Mouse (Mus musculus): ENCODE results near the gene Serinc4. TPM values are rescaled to one million over a fixed set of nuclear protein-coding genes. Genes with fewer than 3 reads are reported as not detected.

Gene Serinc4
- total RNA-seq, 2 experiments from 2014 or later = 0.47 to 0.82 TPM

DNA sequence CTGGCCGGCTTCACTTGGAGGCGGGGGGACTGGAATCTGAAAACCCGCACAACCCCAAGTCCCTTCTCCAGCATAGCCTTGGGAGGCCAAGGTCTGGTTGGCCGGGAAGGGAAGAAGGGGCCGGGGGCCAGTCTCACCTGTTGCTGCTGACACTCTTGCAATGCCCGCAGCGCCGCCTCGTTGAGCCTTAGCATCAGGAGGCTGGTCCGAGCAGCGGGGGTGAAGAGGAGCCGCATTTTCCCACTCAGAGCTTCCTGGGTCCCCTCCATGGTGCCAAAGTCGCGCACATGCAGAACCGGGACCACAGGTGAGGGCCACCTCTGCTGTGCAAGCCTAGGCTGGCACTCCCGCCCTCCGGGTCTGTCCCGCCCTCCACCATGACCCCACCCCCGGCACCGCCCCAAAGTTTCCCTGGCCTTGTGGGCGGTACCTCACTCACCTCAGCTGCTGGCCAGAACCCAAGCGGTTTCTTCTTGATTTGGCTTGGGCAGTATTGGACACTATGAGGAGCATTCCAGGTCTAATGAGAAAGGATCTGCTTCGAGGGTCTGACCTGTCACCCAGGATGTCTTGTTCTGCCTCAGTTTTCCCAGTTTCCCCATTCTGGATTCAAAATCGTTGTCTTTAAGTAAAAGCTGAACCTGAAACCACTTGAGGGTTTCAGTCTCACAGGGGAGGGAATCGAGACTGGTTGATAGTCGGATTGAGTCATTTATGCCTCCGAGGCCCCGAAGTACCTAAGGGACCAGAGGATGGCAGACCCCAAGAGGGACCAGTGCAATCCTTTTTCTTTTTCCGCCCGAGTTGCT, 14.1 kb downstream of the Serinc4 start:
- DNase-seq (ENCODE audit: low spot score in 2 of 2) = no peak
- Histone ChIP-seq H3K4me3 (peak overlapping the region; percentile 50), H3K27ac (no peak overlapping the region)
- TF ChIP-seq CTCF (conservative IDR thresholded peaks at IDR 0.05) = no peak

DNA sequence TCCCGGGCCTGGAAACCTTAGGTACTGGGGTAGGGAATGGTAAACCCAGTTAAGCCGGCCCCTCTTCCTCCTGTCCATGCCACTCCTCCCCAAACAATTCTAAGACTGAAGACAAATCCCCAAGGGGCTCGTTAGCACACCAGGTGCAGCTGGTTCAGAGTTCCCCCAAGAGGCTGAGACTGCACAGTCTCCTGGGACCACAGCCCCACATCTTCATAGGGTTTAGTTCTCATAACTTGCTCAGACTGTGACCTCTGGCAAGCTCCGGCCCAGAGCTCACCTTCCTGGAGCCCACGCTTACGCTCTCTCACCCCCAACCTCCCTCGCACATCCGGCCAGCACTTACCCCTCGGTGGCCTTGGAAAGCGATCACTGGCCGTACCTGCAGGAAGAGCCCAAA, 14.8 kb downstream of the Serinc4 start:
- no peak for TF ChIP-seq CTCF (conservative IDR thresholded peaks at IDR 0.05)
- no peak for DNase-seq (ENCODE audit: low spot score in 2 of 2)
- peak overlapping the region; percentile 50; the same call in 1 of the 2 replicates for H3K4me3 ChIP-seq
- H3K27ac ChIP-seq = no peak overlapping the region

DNA sequence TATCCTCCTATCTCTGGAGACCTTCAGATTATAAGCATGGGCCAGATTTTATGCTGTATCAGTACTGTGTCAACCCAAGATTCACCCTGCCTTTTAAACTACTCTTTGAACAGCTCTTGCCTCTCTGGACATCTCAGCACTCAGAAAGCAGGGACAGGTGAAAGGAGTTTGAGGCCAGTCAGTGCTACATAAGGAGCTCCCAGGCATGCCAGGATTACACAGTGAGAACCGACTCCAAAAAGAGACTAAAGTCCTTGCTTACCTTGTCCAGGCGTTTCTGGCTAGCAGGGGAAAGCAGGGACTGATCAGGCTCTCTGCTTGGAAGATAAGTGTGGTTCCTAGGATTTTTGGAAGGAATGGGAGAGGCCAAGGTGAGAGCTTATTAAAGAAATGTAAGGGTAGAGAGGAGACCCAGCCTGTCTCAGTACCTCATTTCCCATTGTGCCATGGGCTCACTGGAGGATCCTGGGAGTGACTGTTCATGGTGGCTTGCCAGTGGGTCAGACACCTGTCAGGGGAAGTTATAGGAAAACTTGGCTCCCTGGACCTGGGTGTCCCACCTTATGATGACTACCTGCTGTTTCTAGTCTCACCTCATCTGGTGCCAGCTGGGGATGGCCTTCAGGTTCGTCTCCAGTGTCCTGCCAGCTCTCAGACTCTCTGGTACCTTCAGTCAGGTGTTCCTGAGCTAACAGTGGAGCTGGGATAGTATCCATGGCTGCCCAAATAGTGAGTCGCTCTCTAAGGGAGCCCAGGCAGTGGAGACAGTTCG, 15.6 kb downstream of the Serinc4 start:
- H3K4me3 ChIP-seq = no peak overlapping the region

DNA sequence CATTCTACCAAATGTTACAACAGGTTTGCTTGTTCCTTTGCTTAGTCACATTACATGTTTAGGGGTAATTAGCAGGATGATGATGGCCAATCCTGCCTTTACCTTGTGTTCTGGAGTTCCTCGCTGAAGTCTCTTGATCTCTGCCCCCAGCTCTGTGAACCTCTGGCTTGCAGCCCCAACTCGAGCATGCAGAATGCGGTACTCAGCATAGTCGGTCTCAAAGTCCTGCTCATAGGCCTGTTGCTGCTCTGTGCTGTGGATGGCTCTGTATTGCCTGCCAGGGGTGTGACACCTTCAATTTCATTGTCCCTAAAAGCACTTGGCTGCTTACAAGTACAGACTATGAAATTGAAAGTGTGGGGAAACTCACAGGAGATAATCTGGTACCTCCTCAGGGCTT, 16.8 kb downstream of the Serinc4 start:
- H3K4me3 ChIP-seq = no peak overlapping the region
- H3K27ac ChIP-seq = no peak overlapping the region
- TF ChIP-seq CTCF (conservative IDR thresholded peaks at IDR 0.05) = no peak
- no peak for DNase-seq (ENCODE audit: low spot score in 2 of 2)

More for the DNA sequence above, 15.6 kb downstream of the Serinc4 start:
- no peak for DNase-seq (ENCODE audit: low spot score in 2 of 2)
- TF ChIP-seq CTCF (conservative IDR thresholded peaks at IDR 0.05) = no peak
- H3K27ac ChIP-seq = no peak overlapping the region

DNA sequence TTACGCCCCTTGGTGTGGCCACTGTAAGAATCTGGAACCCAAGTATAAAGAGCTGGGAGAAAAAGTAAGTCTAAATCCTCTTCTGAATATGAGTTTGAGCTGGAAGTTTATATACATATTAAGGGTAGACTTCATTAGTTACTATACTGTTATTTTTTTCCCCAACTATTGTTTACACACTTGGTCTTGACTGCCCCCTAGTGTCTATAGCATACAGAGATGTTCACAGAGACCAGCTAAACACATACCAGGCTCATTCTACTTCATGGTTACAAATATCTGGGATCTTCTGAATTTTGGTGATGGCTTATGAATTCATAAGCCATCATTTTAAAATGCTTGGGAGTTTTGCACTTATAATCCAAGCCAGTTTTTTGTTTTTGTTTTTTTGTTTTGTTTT, 21.7 kb downstream of the Serinc4 start:
- DNase-seq (ENCODE audit: low spot score in 2 of 2) = no peak
- H3K27ac ChIP-seq = no peak overlapping the region
- H3K4me3 ChIP-seq = no peak overlapping the region
- peak; percentile 81 for TF ChIP-seq CTCF (conservative IDR thresholded peaks at IDR 0.05)

DNA sequence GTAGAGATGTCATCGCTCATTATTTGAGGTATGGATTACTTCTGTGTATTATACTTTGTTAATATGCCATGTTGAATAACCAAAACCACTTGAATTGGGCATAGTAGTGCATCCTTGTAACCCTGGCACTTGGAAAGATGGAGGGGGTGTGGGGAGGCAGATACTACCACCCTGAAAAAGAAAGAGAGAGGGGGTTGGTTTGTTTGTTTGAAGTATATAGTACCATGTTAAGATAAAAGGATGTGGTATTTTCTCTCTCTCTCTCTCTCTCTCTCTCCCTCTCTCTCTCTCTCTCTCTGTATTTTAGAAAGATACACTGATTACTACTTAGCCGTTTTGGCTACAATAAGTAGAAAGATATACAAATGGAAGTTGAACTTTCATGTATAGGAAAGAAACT, 30.7 kb downstream of the Serinc4 start:
- H3K4me3 ChIP-seq = no peak overlapping the region
- no peak for DNase-seq (ENCODE audit: low spot score in 2 of 2)
- TF ChIP-seq CTCF (conservative IDR thresholded peaks at IDR 0.05) = no peak
- no peak overlapping the region for H3K27ac ChIP-seq

DNA sequence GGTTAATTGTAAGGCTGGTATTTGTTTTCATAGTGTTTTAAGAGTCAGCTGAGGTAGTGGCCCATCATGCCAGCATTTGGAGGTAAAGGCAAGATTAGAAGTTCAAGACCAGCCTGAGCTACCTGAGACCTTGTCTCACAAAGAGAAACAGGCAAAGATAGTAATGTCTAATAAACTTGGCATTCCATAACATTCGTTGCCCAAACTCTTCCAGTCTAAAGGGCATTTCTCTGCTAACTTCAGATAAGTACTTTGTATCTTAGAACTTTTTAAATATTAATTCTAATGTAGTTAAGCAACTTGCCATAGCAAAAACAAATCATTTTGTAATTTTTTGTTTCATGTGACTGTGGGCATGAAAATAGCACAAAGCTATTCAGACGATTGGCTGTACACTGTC, 33.4 kb downstream of the Serinc4 start:
- no peak for TF ChIP-seq CTCF (conservative IDR thresholded peaks at IDR 0.05)
- Histone ChIP-seq H3K27ac (no peak overlapping the region), H3K4me3 (no peak overlapping the region)
- DNase-seq (ENCODE audit: low spot score in 2 of 2) = no peak

DNA sequence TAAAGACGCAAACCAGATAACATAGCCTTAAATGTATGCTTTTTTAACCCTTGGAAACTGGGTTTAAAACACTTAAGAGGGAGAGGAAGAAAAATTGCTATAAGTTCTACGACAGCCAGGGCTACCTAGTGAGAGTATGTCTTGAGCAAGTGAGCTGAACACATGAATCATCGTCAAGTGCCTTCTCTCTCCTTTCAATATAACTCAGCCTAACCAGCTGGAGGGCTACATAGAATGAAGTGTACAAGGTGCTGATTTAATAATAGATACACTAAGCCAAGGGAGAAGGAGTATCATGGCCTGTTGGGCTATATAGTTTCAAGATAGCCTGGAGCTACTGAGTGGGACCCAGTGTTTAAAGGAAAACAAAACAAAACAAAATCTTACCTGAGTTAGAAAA, 38.1 kb downstream of the Serinc4 start:
- no peak for DNase-seq (ENCODE audit: low spot score in 2 of 2)
- TF ChIP-seq CTCF (conservative IDR thresholded peaks at IDR 0.05) = no peak
- no peak overlapping the region for H3K4me3 ChIP-seq
- no peak overlapping the region for H3K27ac ChIP-seq

DNA sequence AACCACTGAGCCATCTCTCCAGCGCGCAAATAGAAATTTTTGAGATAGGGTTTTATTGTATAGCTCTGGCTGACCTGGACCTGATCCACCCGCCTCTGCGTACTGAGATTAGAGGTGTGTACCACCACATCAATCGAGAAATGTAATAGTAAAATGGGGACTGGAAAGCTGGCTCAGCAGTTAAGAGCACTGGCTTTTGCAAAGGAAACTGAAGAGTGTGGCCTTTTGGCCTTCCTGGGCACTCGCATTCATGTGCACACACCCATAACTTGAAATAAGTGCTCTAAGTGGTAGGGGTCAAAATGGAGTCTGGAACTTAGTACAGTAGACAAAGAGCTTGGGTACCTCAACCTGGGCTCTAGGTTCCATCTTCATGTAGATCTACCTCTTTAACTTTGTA, 40.2 kb downstream of the Serinc4 start:
- no peak for TF ChIP-seq CTCF (conservative IDR thresholded peaks at IDR 0.05)
- H3K4me3 ChIP-seq = no peak overlapping the region; the same call in 1 of the 2 replicates

DNA sequence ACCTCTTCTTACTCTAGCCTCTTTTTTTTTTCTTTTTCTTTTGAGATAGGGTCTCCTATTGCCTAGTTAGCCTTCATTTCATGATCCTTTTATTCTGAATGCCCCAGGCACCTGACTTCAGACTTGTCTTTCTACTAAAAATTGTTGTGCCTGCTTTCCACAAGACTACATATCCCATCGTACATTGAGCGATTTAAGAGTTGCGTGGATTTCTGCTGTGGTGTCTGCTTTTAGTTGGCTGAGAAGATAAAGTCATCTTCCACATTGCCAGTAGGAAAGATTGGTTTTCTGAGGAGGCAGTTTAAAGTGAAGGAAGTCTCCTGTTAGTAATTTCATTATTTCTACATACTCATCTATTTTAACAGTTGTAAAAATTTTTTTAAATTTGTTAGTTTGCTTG, 41.0 kb downstream of the Serinc4 start:
- peak overlapping the region; percentile 15; the same call in 1 of the 2 replicates for H3K27ac ChIP-seq

More for the DNA sequence above, 40.2 kb downstream of the Serinc4 start:
- no peak overlapping the region for H3K27ac ChIP-seq
- no peak for DNase-seq (ENCODE audit: low spot score in 2 of 2)

DNA sequence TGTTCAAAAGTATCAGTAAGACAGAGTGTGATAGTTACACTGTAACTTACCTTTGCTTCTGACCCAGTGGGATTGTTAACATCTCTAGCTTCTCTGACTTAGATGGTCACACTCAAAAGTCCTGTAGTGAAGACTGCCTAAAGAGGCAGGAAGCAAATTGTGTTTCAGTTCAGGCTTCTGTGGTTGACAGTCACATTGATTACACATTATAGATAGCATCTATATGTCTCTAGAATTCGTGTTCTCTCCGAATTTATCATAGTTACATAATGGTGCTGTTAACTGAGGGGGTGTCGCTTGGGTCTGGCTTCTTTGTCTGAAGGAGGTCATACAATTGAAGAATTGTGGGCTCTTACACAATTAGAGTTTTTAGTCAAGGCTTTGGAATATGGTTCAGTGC, 41.5 kb downstream of the Serinc4 start:
- no peak for TF ChIP-seq CTCF (conservative IDR thresholded peaks at IDR 0.05)
- Histone ChIP-seq H3K4me3 (peak overlapping the region; percentile 100), H3K27ac (peak overlapping the region; percentile 15; the same call in 1 of the 2 replicates)
- DNase-seq (ENCODE audit: low spot score in 2 of 2) = no peak

More for the DNA sequence above, 41.0 kb downstream of the Serinc4 start:
- DNase-seq (ENCODE audit: low spot score in 2 of 2) = no peak
- no peak for TF ChIP-seq CTCF (conservative IDR thresholded peaks at IDR 0.05)
- peak overlapping the region; percentile 100 for H3K4me3 ChIP-seq

DNA sequence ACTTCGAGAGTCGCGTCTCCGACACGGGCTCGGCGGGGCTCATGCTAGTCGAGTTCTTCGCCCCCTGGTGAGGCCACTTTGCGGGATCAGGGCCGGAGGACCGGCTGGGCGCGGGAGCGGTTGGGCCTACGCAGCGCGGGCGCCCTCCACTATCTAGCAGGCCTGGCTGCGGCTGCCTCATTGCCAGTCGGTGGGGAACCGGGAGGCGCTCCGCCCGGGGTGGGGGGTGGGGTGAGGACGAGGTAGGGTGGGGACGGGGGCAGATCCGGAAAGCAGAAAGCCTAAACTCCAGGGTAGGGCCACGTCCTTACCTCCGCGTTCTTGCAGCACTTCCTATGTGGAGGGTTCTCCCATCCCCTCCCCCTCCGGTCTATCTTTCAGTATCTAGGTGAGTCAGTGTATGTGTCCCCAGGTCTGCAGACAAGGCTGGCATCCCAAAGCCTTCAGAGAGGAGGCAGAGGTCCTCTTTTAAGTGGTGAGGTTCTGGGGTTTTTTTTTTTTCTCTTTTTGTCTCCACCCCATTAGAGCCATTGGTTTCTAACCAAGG, 42.4 kb downstream of the Serinc4 start:
- H3K4me3 ChIP-seq = peak overlapping the region; percentile 100
- peak overlapping the region; percentile 98 for H3K27ac ChIP-seq
- peak in 1 of 2 experiments; percentile 21 for DNase-seq (ENCODE audit: low spot score in 2 of 2)
- no peak for TF ChIP-seq CTCF (conservative IDR thresholded peaks at IDR 0.05)

DNA sequence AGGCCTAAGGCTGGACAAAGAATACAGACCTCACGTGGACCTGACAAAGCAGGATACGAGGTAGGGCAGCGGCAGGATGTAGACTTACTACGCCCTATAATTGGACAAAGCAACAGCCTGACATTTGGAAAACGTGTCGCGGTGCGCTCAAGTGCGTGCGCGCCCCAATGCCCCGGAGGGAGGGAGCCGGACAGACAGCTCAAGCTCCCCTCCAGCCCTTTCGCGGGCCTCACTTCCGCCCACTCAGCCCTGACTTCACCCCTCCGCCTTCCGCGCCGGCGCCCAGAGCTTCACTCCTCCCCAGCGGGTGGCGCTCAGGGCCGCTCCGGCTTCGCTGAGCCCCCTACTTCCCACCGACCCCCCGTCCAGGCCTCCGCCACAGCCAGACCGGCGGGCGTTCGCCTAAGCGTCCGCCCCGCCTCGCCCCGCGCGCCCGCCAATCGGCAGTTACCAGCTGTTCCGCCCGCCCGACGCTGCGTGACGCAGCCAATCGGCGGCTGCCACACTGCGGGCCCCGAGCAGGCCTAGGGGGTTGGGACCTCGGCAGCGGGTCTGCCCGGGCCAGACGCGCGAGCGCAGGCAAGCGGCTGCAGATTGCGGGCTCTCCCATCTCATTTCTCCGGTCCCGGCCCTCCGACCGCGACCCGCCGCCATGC, 43.1 kb downstream of the Serinc4 start, which contains the start of the genes Pdia3 and Catsper2:
Gene Pdia3 (plus strand): TSS at position 389 of the 656 bp plus-strand sequence.
Gene Catsper2 (minus strand): TSS at position 406 of the 656 bp plus-strand sequence.
- Histone ChIP-seq H3K4me3 (peak within 1 kb of the TSS; percentile 100), H3K27ac (peak within 1 kb of the TSS; percentile 98)
- TF ChIP-seq CTCF (conservative IDR thresholded peaks at IDR 0.05) = peak; percentile 56
- peak; percentile 95 to 96 for DNase-seq (ENCODE audit: low spot score in 2 of 2)
